Mouse (Mus musculus) forebrain, postnatal 0 days (tissue): ENCODE data around the gene Podn. TPM values are rescaled to one million over a fixed set of nuclear protein-coding genes. Genes with fewer than 3 reads are reported as not detected.

Experiments used
- ATAC-seq: fragments of 200-750 bp; cut with Nextera tagmentation; 2 replicates; pipeline ENCODE4 v1.8.0; 2017; ENCODE audit warnings: mild to moderate bottlenecking, moderate library complexity
- DNase-seq: peaks from one replicate; pipeline ENCODE4 v3.0.0-alpha.2; 2015
- H3K27ac ChIP-seq: fragments of 300-500 bp; sonication (generic); 2 replicates; pipeline ENCODE4 v1.5.1; 2014; ENCODE audit warnings: low read depth, mild to moderate bottlenecking, antibody characterized with exemption, low read length, moderate library complexity, mixed read lengths
- H3K27me3 ChIP-seq: fragments of 300-500 bp; sonication (generic); 2 replicates; pipeline ENCODE4 v1.6.1; 2014; ENCODE audit warnings: mild to moderate bottlenecking, low read length, mixed read lengths; ENCODE audit not compliant: insufficient read depth
- H3K36me3 ChIP-seq: fragments of 300-500 bp; sonication (generic); 2 replicates; pipeline ENCODE4 v1.6.1; 2014; ENCODE audit warnings: mild to moderate bottlenecking, moderate library complexity; ENCODE audit not compliant: insufficient read depth
- H3K4me1 ChIP-seq: fragments of 300-500 bp; sonication (generic); 2 replicates; pipeline ENCODE4 v1.6.1; 2014; ENCODE audit warnings: antibody characterized with exemption; ENCODE audit not compliant: insufficient read depth
- H3K4me2 ChIP-seq: fragments of 300-500 bp; sonication (generic); 2 replicates; pipeline ENCODE4 v1.6.1; 2014; ENCODE audit warnings: low read depth, mild to moderate bottlenecking, moderate library complexity
- H3K4me3 ChIP-seq: fragments of 300-500 bp; sonication (generic); 2 replicates; pipeline ENCODE4 v1.5.1; 2014; ENCODE audit warnings: low read depth, low read length, mixed read lengths
- H3K9ac ChIP-seq: fragments of 300-500 bp; sonication (generic); 2 replicates; pipeline ENCODE4 v1.6.1; 2014; ENCODE audit warnings: mild to moderate bottlenecking
- H3K9me3 ChIP-seq: fragments of 300-500 bp; sonication (generic); 2 replicates; pipeline ENCODE4 v1.6.1; 2016; ENCODE audit warnings: low read length
- CTCF ChIP-seq: sonication (generic); IDR thresholded peaks from 2 replicates; pipeline ENCODE4 v1.5.1; 2016; ENCODE audit warnings: antibody characterized with exemption, control low read depth, low read depth
- WGBS: fragments of 180-500 bp; shearing (Covaris S2); extraction: QIAGEN DNeasy Blood & Tissue Kit; methylation state at CpG from one replicate; pipeline ENCODE4 v1.1.7; 2014; 5-methylcytosine and 5-hydroxymethylcytosine counted together
- polyA plus RNA-seq: library from polyadenylated mRNA; unstranded; fragments of >200 nt; fragmentation: Nextera tagmentation; extraction: Ambion mirVana; gene quantifications from 2 replicates; pipeline ENCODE4 v1.2.1, GENCODE M21; 2015
- total RNA-seq: library from RNA; depleted of rRNA; stranded (reverse); fragments of >200 nt; gene quantifications from 2 replicates; pipeline ENCODE4 v1.2.3, GENCODE M21; 2014

The Podn gene
- total and polyA plus RNA-seq, 2 experiments from 2014 or later = 0.59 to 2.4 TPM

DNA sequence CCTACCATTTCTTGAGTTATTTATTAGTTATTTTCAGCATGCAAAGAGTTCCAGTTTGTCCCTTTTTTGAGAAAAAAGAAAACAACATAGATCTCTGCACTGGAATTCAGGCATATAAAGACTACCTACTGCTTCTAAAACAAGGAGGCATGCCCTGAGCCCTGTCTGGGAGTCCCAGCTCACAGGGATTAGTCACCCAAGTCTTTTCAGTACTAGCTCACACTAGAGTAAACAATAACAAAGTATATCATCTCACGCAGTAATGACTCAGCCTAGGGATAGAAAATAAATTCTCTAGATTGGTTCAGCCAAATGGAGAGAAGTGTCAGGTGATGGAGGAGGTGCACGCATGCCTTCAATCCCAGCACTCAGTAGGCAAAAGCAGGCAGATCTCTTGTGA lies 14.5 kb upstream of the Podn start:
- H3K9me3 ChIP-seq = no peaks in the 10 kb centered on the region
- TF ChIP-seq CTCF = no peak
- DNase-seq = no peak
- H3K4me3 ChIP-seq = no peak overlapping the region
- no peak overlapping the region for H3K27ac ChIP-seq
- no peak overlapping the region for H3K9ac ChIP-seq
- no peaks in the 10 kb centered on the region for H3K36me3 ChIP-seq
- no peak overlapping the region for H3K4me2 ChIP-seq
- no peaks in the 10 kb centered on the region for H3K4me1 ChIP-seq
- no peak for ATAC-seq
- 54% methylated on average over 2 of the region's 2 CpGs for WGBS
- no peaks in the 10 kb centered on the region for H3K27me3 ChIP-seq

DNA sequence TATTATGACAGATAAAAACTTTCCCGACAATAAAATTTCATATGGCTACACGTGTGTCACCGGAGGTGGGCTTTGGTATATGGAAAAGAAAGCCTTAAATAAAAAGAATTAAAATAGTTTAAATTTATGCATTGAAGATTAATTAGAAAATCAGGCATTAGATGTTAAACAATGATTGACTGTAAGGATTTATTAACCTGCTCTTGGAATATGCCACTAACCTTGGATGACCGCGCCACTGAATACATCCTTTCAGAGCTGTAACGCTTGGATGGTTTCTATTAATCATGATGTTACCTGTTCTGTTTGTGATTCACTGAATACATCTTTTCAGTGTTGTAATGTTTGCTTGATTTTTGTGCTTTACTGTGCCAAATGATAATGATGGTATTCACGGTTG lies 13.5 kb upstream of the Podn start:
- Histone ChIP-seq H3K4me3 (no peak overlapping the region), H3K9ac (no peak overlapping the region), H3K36me3 (no peaks in the 10 kb centered on the region), H3K27me3 (no peaks in the 10 kb centered on the region), H3K4me2 (no peak overlapping the region), H3K27ac (no peak overlapping the region), H3K9me3 (no peaks in the 10 kb centered on the region), H3K4me1 (no peaks in the 10 kb centered on the region)
- WGBS = 94% methylated on average over 7 of the region's 7 CpGs
- DNase-seq (no peak), ATAC-seq (no peak)
- no peak for TF ChIP-seq CTCF

DNA sequence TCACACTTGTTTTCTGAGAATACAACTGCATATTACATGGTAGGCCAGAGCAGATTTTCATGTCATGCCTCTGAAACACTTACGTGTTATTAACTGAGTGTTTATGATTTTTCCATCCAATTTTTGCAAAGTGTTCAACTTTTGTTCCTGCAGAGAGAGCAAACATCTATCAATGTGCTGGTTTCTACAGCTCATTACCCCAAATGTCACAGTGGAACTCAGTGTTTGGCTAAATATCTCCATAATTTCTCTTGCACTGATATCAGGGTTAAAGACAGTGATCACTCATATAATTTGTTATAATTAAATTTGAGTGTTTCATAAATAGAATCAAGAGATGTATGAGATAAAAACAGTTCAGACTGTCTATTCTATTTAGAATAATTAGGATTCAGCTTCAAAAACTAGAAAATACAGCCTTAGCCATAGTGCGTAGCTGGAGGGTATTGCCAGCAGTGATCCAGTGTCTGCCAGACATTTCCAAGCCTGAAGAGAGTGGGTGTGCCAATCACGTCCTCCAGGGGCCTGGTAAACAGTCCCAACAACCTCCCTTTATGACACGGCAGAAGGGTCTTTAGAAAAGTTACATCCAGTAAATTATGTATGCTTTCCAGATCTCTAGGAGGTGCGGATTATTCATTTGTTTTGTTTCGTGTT lies 3.4 kb downstream of the Podn start:
- Histone ChIP-seq H3K27ac (no peak overlapping the region), H3K9ac (no peak overlapping the region), H3K27me3 (no peaks in the 10 kb centered on the region), H3K4me2 (no peak overlapping the region), H3K4me1 (no peaks in the 10 kb centered on the region), H3K4me3 (no peak overlapping the region), H3K9me3 (no peaks in the 10 kb centered on the region), H3K36me3 (peaks cover 11% of the 10 kb centered on the region; the same call in 1 of the 2 replicates)
- TF ChIP-seq CTCF = no peak
- WGBS = 73% methylated on average over 6 of the region's 6 CpGs
- no peak for DNase-seq
- ATAC-seq = no peak

DNA sequence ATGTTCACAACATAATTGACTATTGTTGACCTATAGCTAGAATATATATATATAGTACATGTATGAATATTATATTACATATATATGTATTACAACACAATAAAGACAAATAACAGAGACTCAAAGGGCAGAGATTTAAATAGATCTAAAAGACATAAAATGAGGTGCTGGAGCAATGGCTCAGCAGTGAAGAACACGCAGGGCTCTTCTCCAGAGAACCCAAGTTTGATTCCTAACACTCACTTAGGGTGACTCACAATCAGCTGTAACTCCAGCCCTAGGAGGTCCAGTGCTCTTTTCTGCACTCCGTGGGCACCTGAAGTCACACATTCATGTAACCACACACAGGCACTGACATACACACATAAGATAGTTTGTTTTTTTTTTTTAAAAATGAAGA lies 12.3 kb downstream of the Podn start:
- Histone ChIP-seq H3K4me2 (no peak overlapping the region), H3K4me3 (no peak overlapping the region), H3K27me3 (no peaks in the 10 kb centered on the region), H3K9me3 (no peaks in the 10 kb centered on the region), H3K27ac (no peak overlapping the region), H3K9ac (no peak overlapping the region), H3K4me1 (no peaks in the 10 kb centered on the region), H3K36me3 (no peaks in the 10 kb centered on the region; the same call in 1 of the 2 replicates)
- no peak for DNase-seq
- no peak for ATAC-seq
- 96% methylated on average over 2 of the region's 2 CpGs for WGBS
- TF ChIP-seq CTCF = no peak

DNA sequence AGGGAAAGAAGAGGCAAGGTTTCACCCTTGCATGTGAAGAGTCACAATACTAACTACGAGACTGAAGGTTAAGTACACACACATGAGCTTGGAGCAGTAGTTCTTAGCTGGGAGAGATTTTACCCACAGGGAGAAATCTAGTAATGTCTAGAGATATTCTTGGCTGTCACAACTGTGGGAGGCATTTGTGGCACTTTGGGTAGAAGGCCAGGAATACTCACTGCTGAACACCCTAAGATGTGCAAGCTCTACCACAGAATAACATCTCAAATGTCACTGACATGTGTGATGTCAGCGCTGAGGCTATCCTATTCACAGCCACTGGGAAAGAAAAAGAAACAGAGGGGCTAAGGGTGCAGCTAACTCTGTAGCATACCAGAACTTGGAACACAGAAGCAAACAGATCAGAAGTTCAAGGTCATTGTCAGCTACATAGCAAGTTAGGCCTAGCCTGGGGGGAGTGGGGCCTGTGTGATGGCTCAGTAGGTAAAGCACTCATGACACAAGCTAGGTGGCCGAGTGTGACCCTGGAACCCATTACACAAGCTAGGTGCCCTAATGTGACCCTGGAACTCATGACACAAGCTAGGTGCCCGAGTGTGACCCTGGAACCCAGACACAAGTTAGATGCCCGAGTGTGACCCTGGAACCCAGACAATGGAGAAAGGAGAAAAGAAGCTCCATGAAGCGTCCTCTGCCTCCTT lies 13.1 kb downstream of the Podn start:
- Histone ChIP-seq H3K4me1 (no peaks in the 10 kb centered on the region), H3K9ac (no peak overlapping the region), H3K27me3 (no peaks in the 10 kb centered on the region), H3K36me3 (no peaks in the 10 kb centered on the region; the same call in 1 of the 2 replicates), H3K4me3 (no peak overlapping the region), H3K9me3 (no peaks in the 10 kb centered on the region), H3K27ac (no peak overlapping the region), H3K4me2 (no peak overlapping the region)
- TF ChIP-seq CTCF = no peak
- WGBS = 83% methylated on average over 6 of the region's 6 CpGs
- ATAC-seq = no peak
- no peak for DNase-seq

DNA sequence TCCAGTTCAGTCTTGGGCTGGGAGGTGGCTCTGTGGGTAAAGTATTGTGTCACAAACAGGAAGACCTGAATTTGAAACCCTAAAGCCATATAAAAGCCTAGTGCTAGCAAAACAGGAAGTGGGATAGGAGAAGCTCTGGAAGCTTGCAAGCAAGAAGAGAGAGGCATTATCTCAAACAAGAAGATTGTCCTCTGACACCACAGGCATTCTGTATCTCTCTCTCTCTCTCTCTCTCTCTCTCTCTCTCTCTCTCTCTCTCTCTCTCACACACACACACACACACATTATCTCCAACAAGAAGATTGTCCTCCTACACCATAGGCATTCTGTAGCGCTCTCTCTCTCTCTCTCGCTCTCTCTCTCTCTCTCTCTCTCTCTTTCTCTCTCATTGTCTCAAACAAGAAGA lies 13.8 kb downstream of the Podn start:
- Histone ChIP-seq H3K27me3 (no peaks in the 10 kb centered on the region), H3K4me3 (no peak overlapping the region), H3K9me3 (no peaks in the 10 kb centered on the region), H3K4me1 (no peaks in the 10 kb centered on the region), H3K4me2 (no peak overlapping the region), H3K27ac (no peak overlapping the region), H3K36me3 (no peaks in the 10 kb centered on the region; the same call in 1 of the 2 replicates), H3K9ac (no peak overlapping the region)
- no peak for ATAC-seq
- no peak for TF ChIP-seq CTCF
- DNase-seq = no peak
- WGBS = 96% methylated on average over 2 of the region's 2 CpGs

DNA sequence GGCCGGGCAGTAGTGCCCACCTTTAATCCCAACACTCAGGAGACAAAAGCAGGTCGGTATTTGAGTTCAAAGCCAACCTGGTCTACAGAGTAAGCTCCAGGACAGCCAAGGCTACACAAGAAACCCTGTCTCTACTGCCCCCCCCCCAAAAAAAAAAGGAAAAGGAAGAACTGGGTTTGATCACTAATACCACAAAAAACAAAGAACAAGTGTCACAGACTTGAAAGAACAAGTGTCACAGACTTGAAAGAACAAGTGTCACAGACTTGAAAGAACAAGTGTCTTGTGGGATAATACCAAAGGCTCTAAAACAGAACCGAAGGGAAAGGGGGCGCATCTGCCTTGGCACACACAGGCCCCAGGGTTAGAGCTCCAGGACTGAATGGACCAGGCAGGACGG lies 15.4 kb downstream of the Podn start:
- no peak for TF ChIP-seq CTCF
- H3K9ac ChIP-seq = no peak overlapping the region
- no peak for ATAC-seq

More for the DNA sequence above, 15.4 kb downstream of the Podn start:
- Histone ChIP-seq H3K4me2 (no peak overlapping the region), H3K36me3 (no peaks in the 10 kb centered on the region; the same call in 1 of the 2 replicates), H3K27me3 (no peaks in the 10 kb centered on the region), H3K4me1 (no peaks in the 10 kb centered on the region), H3K27ac (no peak overlapping the region), H3K4me3 (no peak overlapping the region), H3K9me3 (no peaks in the 10 kb centered on the region)
- WGBS = 68% methylated on average over 5 of the region's 5 CpGs
- no peak for DNase-seq
